Mouse (Mus musculus) midbrain, postnatal 0 days (tissue): ENCODE results near the gene Gm3336. TPM values are rescaled to one million over a fixed set of nuclear protein-coding genes. Genes with fewer than 3 reads are reported as not detected.
A peak's percentile ranks its signal among the peaks of the same experiment; 100 is the strongest.

Source experiments
- ATAC-seq: fragments of 200-750 bp; cut with Nextera tagmentation; 2 replicates; pipeline ENCODE4 v1.8.0; 2017; ENCODE audit warnings: moderate number of reproducible peaks, mild to moderate bottlenecking, moderate TSS enrichment, moderate library complexity; ENCODE audit not compliant: low FRiP score
- DNase-seq: peaks from one replicate; pipeline ENCODE4 v3.0.0-alpha.2; 2015; ENCODE audit warnings: low spot score
- H3K27ac ChIP-seq: fragments of 300-500 bp; sonication (generic); 2 replicates; pipeline ENCODE4 v1.5.1; 2014; ENCODE audit warnings: low read depth, mild to moderate bottlenecking, low read length, mixed read lengths
- H3K27me3 ChIP-seq: fragments of 300-500 bp; sonication (generic); 2 replicates; pipeline ENCODE4 v1.6.1; 2014; ENCODE audit warnings: low read length, control low read depth, mixed read lengths; ENCODE audit not compliant: insufficient read depth
- H3K36me3 ChIP-seq: fragments of 300-500 bp; sonication (generic); 2 replicates; pipeline ENCODE4 v1.6.1; 2014; ENCODE audit warnings: low read length, control low read depth, mixed read lengths; ENCODE audit not compliant: insufficient read depth
- H3K4me1 ChIP-seq: fragments of 300-500 bp; sonication (generic); 2 replicates; pipeline ENCODE4 v1.6.1; 2014; ENCODE audit warnings: mild to moderate bottlenecking, control low read depth, antibody characterized with exemption, low read length, mixed read lengths; ENCODE audit not compliant: insufficient read depth
- H3K4me2 ChIP-seq: fragments of 300-500 bp; sonication (generic); 2 replicates; pipeline ENCODE4 v1.6.1; 2014; ENCODE audit warnings: low read depth, mild to moderate bottlenecking, low read length, mixed read lengths; ENCODE audit not compliant: poor library complexity, severe bottlenecking
- H3K4me3 ChIP-seq: fragments of 300-500 bp; sonication (generic); 2 replicates; pipeline ENCODE4 v1.5.1; 2014; ENCODE audit warnings: low read depth, mild to moderate bottlenecking, low read length, moderate library complexity
- H3K9ac ChIP-seq: fragments of 300-500 bp; sonication (generic); replicated peaks from 2 replicates; pipeline ENCODE4 v1.6.1; 2014; ENCODE audit warnings: mild to moderate bottlenecking, low read length, moderate library complexity, mixed read lengths; ENCODE audit not compliant: poor library complexity, severe bottlenecking
- H3K9me3 ChIP-seq: fragments of 300-500 bp; sonication (generic); 2 replicates; pipeline ENCODE4 v1.6.1; 2016; ENCODE audit warnings: low read length, control low read depth
- CTCF ChIP-seq: IDR thresholded peaks from 2 replicates; pipeline ENCODE4 v1.5.1; 2016; ENCODE audit warnings: antibody characterized with exemption, mild to moderate bottlenecking
- WGBS: fragments of 180-500 bp; shearing (Covaris S2); extraction: QIAGEN DNeasy Blood & Tissue Kit; methylation state at CpG from one replicate; pipeline ENCODE4 v1.1.7; 2014; 5-methylcytosine and 5-hydroxymethylcytosine counted together
- polyA plus RNA-seq: library from polyadenylated mRNA; unstranded; fragments of >200 nt; fragmentation: Nextera tagmentation; extraction: Ambion mirVana; gene quantifications from 2 replicates; pipeline ENCODE4 v1.2.1, GENCODE M21; 2015
- total RNA-seq: library from RNA; depleted of rRNA; stranded (reverse); fragments of >200 nt; gene quantifications from 2 replicates; pipeline ENCODE4 v1.2.3, GENCODE M21; 2014

Gm3336 gene
- total and polyA plus RNA-seq, 2 experiments from 2014 or later: not detected

DNA sequence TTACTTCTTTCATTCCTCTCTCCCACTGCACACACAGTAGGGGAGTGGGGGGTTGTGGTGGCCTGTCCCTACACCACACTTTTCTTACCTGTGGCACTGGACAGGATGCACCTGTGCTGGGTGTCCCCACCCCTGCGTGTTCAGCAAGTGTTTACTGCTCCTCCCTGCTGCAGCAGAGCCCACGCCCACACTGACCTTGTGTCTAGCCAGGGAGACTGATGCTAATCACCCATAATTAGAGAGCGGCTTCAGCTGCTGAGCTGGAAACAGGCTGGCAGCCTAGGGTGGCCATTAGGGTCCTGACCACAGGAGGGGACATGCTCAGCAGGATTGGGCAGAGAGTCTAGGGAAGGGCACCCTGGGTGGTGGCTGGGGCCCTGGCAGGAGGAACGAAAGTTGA, 43.6 kb upstream of the Gm3336 start:
- Histone ChIP-seq H3K9ac (0 out of 2 replicates have a peak overlapping the region, but pooled peaks have one; percentile 62), H3K36me3 (peaks cover 17% of the 10 kb centered on the region; the same call in 1 of the 2 replicates), H3K4me1 (peaks cover 8% of the 10 kb centered on the region; the same call in 1 of the 2 replicates), H3K27ac (no peak overlapping the region; the same call in 1 of the 2 replicates), H3K27me3 (no peaks in the 10 kb centered on the region), H3K9me3 (no peaks in the 10 kb centered on the region), H3K4me3 (no peak overlapping the region), H3K4me2 (no peak overlapping the region)
- ATAC-seq: no peak
- 93% methylated on average over 4 of the region's 4 CpGs for WGBS
- no peak for TF ChIP-seq CTCF
- no peak for DNase-seq

DNA sequence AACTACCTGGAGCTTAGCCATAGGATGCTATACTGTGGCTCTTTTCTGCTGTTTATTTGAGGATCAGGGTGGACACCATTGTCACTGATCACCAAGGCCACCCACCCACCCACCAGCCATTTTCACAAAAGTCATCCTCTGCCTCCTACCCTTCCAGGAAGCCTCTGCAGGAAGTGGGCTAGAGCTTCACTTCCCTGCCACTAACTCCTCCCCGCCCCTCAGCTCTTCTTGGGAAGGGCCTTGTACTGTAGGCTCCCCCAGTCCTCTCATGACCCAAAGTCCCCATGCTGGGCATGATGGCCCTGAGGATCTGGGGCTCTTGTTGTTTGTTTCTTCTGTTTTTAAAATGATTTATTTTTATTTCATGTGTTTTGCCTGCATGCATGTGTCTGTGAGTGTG, 43.0 kb upstream of the Gm3336 start:
- Histone ChIP-seq H3K27ac (no peak overlapping the region), H3K9ac (no peak overlapping the region), H3K4me2 (no peak overlapping the region), H3K4me1 (peaks cover 8% of the 10 kb centered on the region; the same call in 1 of the 2 replicates), H3K4me3 (no peak overlapping the region), H3K9me3 (no peaks in the 10 kb centered on the region), H3K27me3 (no peaks in the 10 kb centered on the region), H3K36me3 (peaks cover 17% of the 10 kb centered on the region; the same call in 1 of the 2 replicates)
- no peak for DNase-seq
- no peak for ATAC-seq
- no peak for TF ChIP-seq CTCF
- 89% methylated on average over 1 of the region's 1 CpGs for WGBS

DNA sequence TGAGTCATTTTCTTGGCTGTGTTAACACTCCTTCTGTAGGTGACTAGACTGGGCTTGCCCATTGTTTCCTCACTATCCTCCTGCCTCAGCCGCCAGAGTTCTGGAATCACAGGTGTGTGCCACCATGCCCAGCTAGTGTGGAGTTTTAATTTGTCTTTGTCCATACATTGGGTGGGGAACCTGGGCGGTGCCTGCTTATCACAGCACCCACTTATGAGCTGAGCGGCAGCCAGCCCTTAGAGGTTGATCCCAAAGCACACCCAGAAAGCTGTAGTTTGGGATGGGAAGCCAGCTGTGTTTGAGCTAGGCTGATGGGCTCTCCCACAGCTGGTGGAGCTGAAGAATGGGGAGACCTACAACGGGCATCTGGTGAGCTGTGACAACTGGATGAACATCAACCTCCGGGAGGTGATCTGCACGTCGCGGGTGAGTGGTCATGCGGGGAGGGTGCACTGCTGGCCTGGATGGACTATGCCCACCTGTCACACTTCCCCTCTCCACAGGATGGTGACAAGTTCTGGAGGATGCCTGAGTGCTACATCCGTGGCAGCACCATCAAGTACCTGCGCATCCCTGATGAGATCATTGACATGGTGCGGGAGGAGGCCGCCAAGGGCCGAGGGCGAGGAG, 40.8 kb upstream of the Gm3336 start:
- 98% methylated on average over 15 of the region's 15 CpGs for WGBS
- no peak for ATAC-seq
- Histone ChIP-seq H3K9me3 (no peaks in the 10 kb centered on the region), H3K36me3 (peaks cover 17% of the 10 kb centered on the region; the same call in 1 of the 2 replicates), H3K4me1 (peaks cover 8% of the 10 kb centered on the region; the same call in 1 of the 2 replicates), H3K4me2 (no peak overlapping the region), H3K9ac (no peak overlapping the region), H3K4me3 (no peak overlapping the region), H3K27ac (no peak overlapping the region), H3K27me3 (no peaks in the 10 kb centered on the region)
- DNase-seq: no peak
- TF ChIP-seq CTCF: no peak

DNA sequence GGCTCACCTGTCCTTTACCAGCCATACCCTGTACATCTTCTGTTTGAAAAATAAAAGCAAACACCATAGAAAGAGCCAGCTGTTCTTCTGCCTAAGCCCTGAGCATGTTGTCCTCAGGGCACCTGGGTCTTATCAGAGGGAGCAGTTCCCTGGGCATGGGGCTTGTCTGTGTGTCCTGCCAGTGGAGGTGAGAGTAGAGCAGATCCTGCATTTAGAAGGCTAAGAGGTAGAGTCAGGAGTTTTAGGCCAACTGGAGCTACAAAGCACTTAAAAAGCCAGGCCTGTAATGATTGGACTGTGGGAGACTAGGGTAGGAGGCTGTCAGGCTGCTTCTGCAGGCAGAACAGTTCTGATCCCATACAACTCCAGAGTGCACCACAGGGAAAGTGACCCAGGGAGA, 39.7 kb upstream of the Gm3336 start:
- H3K27ac ChIP-seq: no peak overlapping the region
- no peak overlapping the region for H3K4me2 ChIP-seq
- H3K4me3 ChIP-seq: no peak overlapping the region
- DNase-seq (no peak), ATAC-seq (no peak)
- TF ChIP-seq CTCF: no peak
- H3K27me3 ChIP-seq: no peaks in the 10 kb centered on the region
- peaks cover 8% of the 10 kb centered on the region; the same call in 1 of the 2 replicates for H3K4me1 ChIP-seq
- peaks cover 17% of the 10 kb centered on the region; the same call in 1 of the 2 replicates for H3K36me3 ChIP-seq
- H3K9ac ChIP-seq: no peak overlapping the region
- no peaks in the 10 kb centered on the region for H3K9me3 ChIP-seq

DNA sequence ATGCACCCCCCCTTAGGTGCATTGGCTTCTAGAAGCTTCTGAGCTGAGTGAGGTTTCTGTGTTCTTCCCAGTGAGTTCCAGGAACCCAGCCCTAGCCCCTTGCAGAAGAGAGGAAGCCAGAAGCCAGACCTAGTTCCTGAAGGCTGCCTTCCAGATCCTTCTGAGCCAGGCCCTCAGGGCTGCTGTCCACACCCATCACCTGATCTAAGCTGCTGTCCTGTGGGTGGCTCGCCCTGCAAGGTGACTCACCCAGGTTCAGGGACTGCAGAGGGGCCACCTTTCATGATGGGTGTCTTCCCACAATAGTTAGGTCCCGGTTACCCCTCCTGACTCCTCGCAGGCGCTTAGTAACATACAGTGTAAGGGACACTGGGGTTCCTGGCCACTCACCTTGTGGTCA, 38.9 kb upstream of the Gm3336 start:
- Histone ChIP-seq H3K4me1 (peaks cover 1% of the 10 kb centered on the region; the same call in 1 of the 2 replicates), H3K36me3 (peaks cover 17% of the 10 kb centered on the region; the same call in 1 of the 2 replicates), H3K9me3 (no peaks in the 10 kb centered on the region), H3K27me3 (no peaks in the 10 kb centered on the region), H3K4me3 (no peak overlapping the region), H3K4me2 (no peak overlapping the region), H3K9ac (no peak overlapping the region), H3K27ac (no peak overlapping the region)
- TF ChIP-seq CTCF: no peak
- WGBS: 98% methylated on average over 4 of the region's 4 CpGs
- no peak for DNase-seq
- ATAC-seq: no peak

DNA sequence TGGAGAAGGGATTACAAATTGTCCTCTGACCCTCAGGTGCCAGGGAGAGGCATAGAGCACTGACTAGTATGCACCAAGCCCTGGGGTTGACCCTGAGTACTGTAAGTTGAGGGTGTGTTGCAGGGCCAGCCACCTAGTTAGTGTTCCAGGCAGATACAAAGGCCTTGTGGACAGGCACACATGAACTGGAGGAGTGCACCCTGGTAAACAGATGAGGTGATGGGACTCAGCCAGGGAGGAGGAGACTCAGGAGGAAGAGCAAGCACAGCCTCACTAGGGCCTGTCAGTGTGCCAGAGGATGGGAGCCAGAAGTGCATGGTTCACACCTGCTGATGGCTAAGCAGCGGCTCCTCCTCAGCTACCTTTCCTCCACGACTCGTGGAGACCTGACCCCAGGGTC, 38.3 kb upstream of the Gm3336 start:
- Histone ChIP-seq H3K36me3 (peaks cover 17% of the 10 kb centered on the region; the same call in 1 of the 2 replicates), H3K9me3 (no peaks in the 10 kb centered on the region), H3K4me3 (no peak overlapping the region), H3K4me2 (no peak overlapping the region), H3K9ac (no peak overlapping the region), H3K27ac (no peak overlapping the region), H3K4me1 (no peaks in the 10 kb centered on the region; the same call in 1 of the 2 replicates), H3K27me3 (no peaks in the 10 kb centered on the region)
- DNase-seq: no peak
- ATAC-seq: no peak
- TF ChIP-seq CTCF: no peak
- WGBS: 92% methylated on average over 3 of the region's 3 CpGs
